Mouse (Mus musculus): ENCODE data around the gene Fndc9. TPM values are rescaled to one million over a fixed set of nuclear protein-coding genes. Genes with fewer than 3 reads are reported as not detected.

Fndc9 gene
- polyA plus RNA-seq, 1 experiment from 2014 or later: 0.47 TPM

DNA sequence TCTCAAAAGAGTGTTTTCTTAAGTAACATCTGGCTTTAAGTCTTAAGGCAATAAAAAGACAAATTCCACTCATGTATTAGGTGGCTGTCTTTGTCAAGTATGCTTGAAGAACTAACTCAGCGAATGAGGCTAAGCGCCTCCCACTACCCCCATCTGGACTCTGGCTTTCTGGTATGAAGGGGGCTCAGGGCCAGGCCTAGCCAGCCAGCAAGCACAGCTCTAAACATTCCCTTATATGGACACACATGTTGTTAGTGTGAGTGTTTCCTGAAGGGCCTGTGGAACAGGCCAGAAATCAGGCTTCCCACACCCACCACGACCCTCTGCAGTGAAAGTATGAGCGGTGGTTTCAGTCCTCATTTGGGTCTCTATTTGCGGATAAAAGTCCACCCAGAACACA, 21.5 kb upstream of the Fndc9 start:
- ATAC-seq (no peak), DNase-seq (ENCODE audit: low read depth, low spot score) (no peak)
- TF ChIP-seq CTCF (IDR thresholded peaks at IDR 0.05): no peak
- POLR2A ChIA-PET: no interaction called here
- H3K27me3 ChIP-seq: no peaks in the 10 kb centered on the region
- in situ Hi-C loops (cut with MboI; ENCODE audit: low pct_unique_long_range_greater_than_20kb): loop anchor here (5.0 to 25.0 kb wide), 3 partner anchors 159 to 1627 kb away; partner anchors contain the start of genes Adam19 and Gm12166
- CTCF ChIA-PET: interaction anchor here (1.8 to 2.2 kb wide), 2 partner anchors 10 to 171 kb away, joined by 4 to 9 read pairs; no protein-coding TSS in a partner anchor

- DNase-seq (ENCODE audit: low read depth, low spot score) (no peak), ATAC-seq (no peak)
- no peaks in the 10 kb centered on the region for H3K27me3 ChIP-seq
- ChIA-PET POLR2A (no interaction called here), CTCF (interaction anchor here (0.6 to 2.2 kb wide), 11 partner anchors 9 to 271 kb away, joined by 3 to 9 read pairs (median 4); no protein-coding TSS in a partner anchor)
- no peak for TF ChIP-seq CTCF (IDR thresholded peaks at IDR 0.05)
- in situ Hi-C loops (cut with MboI; ENCODE audit: low pct_unique_long_range_greater_than_20kb): loop anchor here (5.0 to 25.0 kb wide), 4 partner anchors 38 to 1627 kb away; partner anchors contain the start of genes Adam19 and Gm12166
Measured at GRCm38 (mm10) chr11:46214368-46215230, 20.7 kb upstream of the Fndc9 start.

GRCm38 (mm10) chr11:46215354-46215753, 20.0 kb upstream of the Fndc9 start:
- CTCF ChIA-PET: interaction anchor here (0.6 to 2.2 kb wide), 14 partner anchors 9 to 272 kb away, joined by 3 to 9 read pairs (median 3); no protein-coding TSS in a partner anchor
- no peaks in the 10 kb centered on the region for H3K27me3 ChIP-seq
- no peak for DNase-seq (ENCODE audit: low read depth, low spot score)
- POLR2A ChIA-PET: no interaction called here
- in situ Hi-C loops (cut with MboI; ENCODE audit: low pct_unique_long_range_greater_than_20kb): loop anchor here (5.0 to 25.0 kb wide), 3 partner anchors 37 to 1628 kb away; partner anchors contain the start of genes Adam19 and Gm12166
- peak; percentile 91 for TF ChIP-seq CTCF (IDR thresholded peaks at IDR 0.05)
- ATAC-seq: peak; percentile 92

GRCm38 (mm10) chr11:46216669-46217068, 18.7 kb upstream of the Fndc9 start:
- CTCF ChIA-PET: interaction anchor here (1.0 to 2.0 kb wide), 2 partner anchors 33 to 126 kb away, joined by 3 to 4 read pairs; no protein-coding TSS in a partner anchor
- DNase-seq (ENCODE audit: low read depth, low spot score) (no peak), ATAC-seq (no peak)
- POLR2A ChIA-PET: no interaction called here
- no peaks in the 10 kb centered on the region for H3K27me3 ChIP-seq
- TF ChIP-seq CTCF (IDR thresholded peaks at IDR 0.05): peak; percentile 67
- in situ Hi-C loops (cut with MboI; ENCODE audit: low pct_unique_long_range_greater_than_20kb): loop anchor here (5.0 to 25.0 kb wide), 3 partner anchors 36 to 1629 kb away; partner anchors contain the start of genes Adam19 and Gm12166

DNA sequence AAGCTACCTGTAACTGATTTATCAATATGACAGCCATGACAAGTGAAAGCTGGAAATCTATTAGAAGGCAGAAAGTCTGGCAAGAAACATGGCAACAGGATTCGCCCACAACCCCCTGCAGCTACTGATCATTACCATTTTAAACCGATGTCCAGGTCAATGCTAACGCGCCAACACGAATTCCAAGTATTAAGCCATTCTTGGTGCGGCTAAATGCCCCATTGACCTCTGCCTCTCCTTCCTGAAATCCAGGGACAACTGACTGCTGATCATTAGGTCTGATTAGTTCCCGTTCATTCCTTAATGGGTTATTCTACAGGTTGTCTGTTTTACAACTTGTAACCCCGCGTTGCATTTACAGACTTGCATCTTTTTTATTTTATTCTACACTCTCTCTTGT, 17.6 kb upstream of the Fndc9 start:
- TF ChIP-seq CTCF (IDR thresholded peaks at IDR 0.05): no peak
- POLR2A ChIA-PET: no interaction called here
- no peak for ATAC-seq
- in situ Hi-C loops (cut with MboI; ENCODE audit: low pct_unique_long_range_greater_than_20kb): loop anchor here (5.0 to 25.0 kb wide), 3 partner anchors 35 to 1630 kb away; partner anchors contain the start of genes Adam19 and Gm12166
- no peaks in the 10 kb centered on the region for H3K27me3 ChIP-seq
- DNase-seq (ENCODE audit: low read depth, low spot score): no peak
- CTCF ChIA-PET: interaction anchor here (0.7 to 1.3 kb wide), 3 partner anchors 12 to 28 kb away, joined by 3 to 5 read pairs (median 3); no protein-coding TSS in a partner anchor

DNA sequence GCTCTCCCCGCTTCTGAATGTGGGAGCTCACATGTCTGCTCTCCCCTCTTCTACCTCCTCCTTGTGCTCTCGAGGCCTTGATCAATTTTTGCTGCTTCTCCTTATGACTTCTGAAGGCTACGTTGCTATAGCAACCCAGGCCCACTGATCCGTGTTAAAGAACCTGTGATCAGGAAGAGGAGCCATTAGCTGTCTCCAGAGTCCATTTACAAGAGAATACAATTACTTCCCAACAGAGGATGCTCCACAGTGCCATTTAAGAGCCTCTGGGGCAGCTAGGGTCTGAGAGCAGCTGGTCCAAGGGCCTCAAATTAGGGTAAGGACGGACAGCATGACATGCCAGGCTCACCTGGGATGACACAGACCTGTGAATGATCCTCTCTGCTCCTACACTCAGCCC, 16.7 kb upstream of the Fndc9 start:
- no peak for DNase-seq (ENCODE audit: low read depth, low spot score)
- TF ChIP-seq CTCF (IDR thresholded peaks at IDR 0.05): no peak
- ChIA-PET POLR2A (no interaction called here), CTCF (interaction anchor here (1.3 to 1.6 kb wide), 2 partner anchors 24 to 30 kb away, joined by 3 to 4 read pairs; no protein-coding TSS in a partner anchor)
- no peaks in the 10 kb centered on the region for H3K27me3 ChIP-seq
- ATAC-seq: no peak
- in situ Hi-C loops (cut with MboI; ENCODE audit: low pct_unique_long_range_greater_than_20kb): loop anchor here (5.0 to 25.0 kb wide), 3 partner anchors 34 to 1631 kb away; partner anchors contain the start of genes Adam19 and Gm12166

DNA sequence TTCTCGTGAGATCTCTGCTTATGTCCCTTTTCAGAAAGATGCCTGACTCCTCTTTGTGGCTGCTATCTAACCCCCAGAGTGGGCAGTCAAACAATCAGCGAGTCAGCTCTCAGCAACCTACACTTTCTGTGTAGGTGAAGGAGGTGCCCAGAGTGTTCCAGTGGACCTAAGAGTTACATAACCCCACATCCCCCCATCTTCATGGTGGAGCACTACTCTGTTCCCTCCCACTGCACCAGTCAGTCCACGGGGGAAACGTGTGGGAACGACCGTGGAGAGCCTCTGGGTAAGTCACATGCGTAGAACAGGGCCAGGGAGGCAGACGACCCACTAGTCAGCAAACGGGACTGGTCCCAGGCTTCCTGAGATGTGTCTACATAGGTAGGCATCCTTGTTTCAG, 16.0 kb upstream of the Fndc9 start:
- ChIA-PET POLR2A (no interaction called here), CTCF (interaction anchor here (1.6 kb wide), 1 partner anchor 29 kb away, joined by 4 read pairs; no protein-coding TSS in a partner anchor)
- no peaks in the 10 kb centered on the region for H3K27me3 ChIP-seq
- ATAC-seq (no peak), DNase-seq (ENCODE audit: low read depth, low spot score) (no peak)
- TF ChIP-seq CTCF (IDR thresholded peaks at IDR 0.05): no peak
- in situ Hi-C loops (cut with MboI; ENCODE audit: low pct_unique_long_range_greater_than_20kb): loop anchor here (5.0 to 25.0 kb wide), 3 partner anchors 33 to 1632 kb away; partner anchors contain the start of genes Adam19 and Gm12166

DNA sequence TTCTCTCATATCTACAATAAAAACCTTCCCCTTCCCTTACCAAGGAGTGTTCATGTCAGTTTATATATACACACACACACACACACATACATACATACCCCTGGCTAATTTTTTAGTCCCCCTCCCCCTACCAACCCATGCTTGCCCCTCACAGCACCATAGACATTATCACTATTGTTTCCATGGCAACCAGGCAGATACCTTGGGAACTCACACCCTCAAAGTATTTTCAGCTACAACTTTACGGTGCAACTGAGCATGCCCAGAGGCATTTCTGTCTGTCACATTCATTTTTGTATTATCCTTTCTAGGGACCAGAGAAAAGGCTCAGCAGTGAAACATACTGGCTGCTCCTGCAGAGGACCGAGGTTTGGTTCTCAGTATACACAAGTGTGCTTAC, 15.1 kb upstream of the Fndc9 start:
- H3K27me3 ChIP-seq: no peaks in the 10 kb centered on the region
- in situ Hi-C loops (cut with MboI; ENCODE audit: low pct_unique_long_range_greater_than_20kb): loop anchor here (25.0 kb wide), 1 partner anchor 1633 kb away; no protein-coding TSS in a partner anchor
- DNase-seq (ENCODE audit: low read depth, low spot score) (no peak), ATAC-seq (no peak)
- ChIA-PET CTCF (interaction anchor here (1.8 kb wide), 1 partner anchor 16 kb away, joined by 4 read pairs; no protein-coding TSS in a partner anchor), POLR2A (no interaction called here)
- no peak for TF ChIP-seq CTCF (IDR thresholded peaks at IDR 0.05)

DNA sequence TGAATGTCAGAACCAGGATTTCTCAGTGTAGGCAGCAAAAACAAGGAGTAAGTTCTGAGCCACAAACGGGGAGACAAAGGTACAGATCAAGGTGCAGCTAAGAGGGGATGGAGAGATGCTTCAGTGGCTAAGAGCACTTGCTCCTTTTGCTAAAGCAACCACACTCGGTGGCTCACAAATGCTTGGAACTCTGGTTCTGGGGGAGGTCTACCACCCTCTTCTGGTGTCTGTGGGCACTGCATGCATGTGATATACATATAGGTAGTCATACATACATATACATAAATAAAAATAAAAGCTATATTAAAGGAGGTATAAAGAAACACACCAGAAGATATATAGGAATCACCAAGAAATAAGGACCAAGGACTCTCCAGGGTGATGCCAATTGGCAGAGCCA, 11.8 kb upstream of the Fndc9 start:
- in situ Hi-C loops (cut with MboI; ENCODE audit: low pct_unique_long_range_greater_than_20kb): loop anchor here (25.0 kb wide), 1 partner anchor 1636 kb away; no protein-coding TSS in a partner anchor
- CTCF ChIA-PET: interaction anchor here (1.2 to 3.4 kb wide), 8 partner anchors 8 to 297 kb away, joined by 3 to 18 read pairs (median 6); no protein-coding TSS in a partner anchor
- no peaks in the 10 kb centered on the region for H3K27me3 ChIP-seq
- POLR2A ChIA-PET: interaction anchor here (1.2 kb wide), 1 partner anchor 14 kb away, joined by 3 read pairs; no protein-coding TSS in a partner anchor
- TF ChIP-seq CTCF (IDR thresholded peaks at IDR 0.05): no peak
- DNase-seq (ENCODE audit: low read depth, low spot score) (no peak), ATAC-seq (no peak)

- DNase-seq (ENCODE audit: low read depth, low spot score) (no peak), ATAC-seq (peak; percentile 93)
- ChIA-PET POLR2A (interaction anchor here (0.6 to 1.2 kb wide), 2 partner anchors 9 to 26 kb away, joined by 3 to 4 read pairs; no protein-coding TSS in a partner anchor), CTCF (interaction anchor here (1.0 to 3.4 kb wide), 3 partner anchors 10 to 26 kb away, joined by 3 to 18 read pairs (median 13); no protein-coding TSS in a partner anchor)
- TF ChIP-seq CTCF (IDR thresholded peaks at IDR 0.05): no peak
- in situ Hi-C loops (cut with MboI; ENCODE audit: low pct_unique_long_range_greater_than_20kb): no loop called here
- no peaks in the 10 kb centered on the region for H3K27me3 ChIP-seq
Measured at GRCm38 (mm10) chr11:46225345-46225744, 10.0 kb upstream of the Fndc9 start.

All from Patski (cell line).